Mouse (Mus musculus): ENCODE results near the gene Pnldc1.
"Not testable (repeated sequence)": the region's sequence is repeated elsewhere in the genome, so short reads cannot be mapped to it uniquely, and the experiment has no call there.

GRCm38 (mm10) chr17:12931576-12931975, 21.5 kb upstream of the Pnldc1 start:
- TF ChIP-seq CTCF, EP300 (IDR thresholded peaks at IDR 0.05; ENCODE audit: low read depth): not testable (repeated sequence)

Measured in heart, postnatal 0 days (tissue).